Comparison of ENCODE assay signal across 15 mouse cellular contexts in the genomic region with DNA sequence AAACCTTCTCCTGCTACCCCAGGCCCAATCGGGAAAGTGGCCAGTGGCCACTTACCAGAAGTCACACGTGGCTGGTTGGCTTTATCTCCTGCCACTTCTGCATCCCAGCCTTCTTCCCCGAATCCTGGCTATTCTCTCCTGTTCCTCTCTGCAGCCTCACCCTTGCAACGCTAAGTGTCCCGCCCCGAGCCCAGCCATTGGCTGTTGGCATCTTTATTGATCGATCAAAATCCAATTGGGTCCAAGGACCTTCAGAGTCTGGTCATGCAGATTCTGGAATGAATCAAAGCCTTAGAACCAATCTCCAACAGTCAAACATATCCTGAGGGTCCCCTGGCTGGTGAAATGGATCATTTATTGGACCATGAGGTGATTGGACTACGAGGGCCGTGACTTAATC.
"Had no signal": no experiment of that assay in that cellular context is flagged by ENCODE, and none has a peak within 500 bp of the region (broad histone marks: within the 10 kb centered on the region; RNA-seq: fewer than 3 reads in every experiment).

No protein-coding gene starts in this region.

- H3K27me3 ChIP-seq: heart, embryonic 13.5 days; heart, embryonic 15.5 days; hindbrain, embryonic 13.5 days; hindbrain, embryonic 15.5 days; kidney, embryonic 15.5 days; limb, embryonic 15.5 days had no signal

- H3K27ac ChIP-seq: heart, embryonic 13.5 days; heart, embryonic 15.5 days; hindbrain, embryonic 13.5 days; hindbrain, embryonic 15.5 days; hindbrain, postnatal 0 days; kidney, embryonic 15.5 days; kidney, postnatal 0 days; limb, embryonic 13.5 days; liver, embryonic 14.5 days had no signal

- H3K4me2 ChIP-seq: heart, embryonic 11.5 days; hindbrain, embryonic 13.5 days; hindbrain, embryonic 15.5 days; kidney, embryonic 15.5 days; limb, embryonic 13.5 days; limb, embryonic 15.5 days had no signal

- H3K4me3 ChIP-seq: heart, embryonic 13.5 days; heart, embryonic 15.5 days; hindbrain, embryonic 13.5 days; hindbrain, embryonic 15.5 days; kidney, embryonic 15.5 days; limb, embryonic 13.5 days; limb, embryonic 15.5 days had no signal

- DNase-seq: gastrocnemius, postnatal 14 days; gastrocnemius, postnatal 36 days; layer of hippocampus, adult 9-11 months; layer of hippocampus, postnatal 36 days had no signal

- H3K36me3 ChIP-seq: heart, embryonic 13.5 days; heart, embryonic 15.5 days; hindbrain, embryonic 13.5 days; hindbrain, embryonic 15.5 days; kidney, embryonic 15.5 days; limb, embryonic 13.5 days; limb, embryonic 15.5 days had no signal

- H3K4me1 ChIP-seq: hindbrain, embryonic 13.5 days; hindbrain, embryonic 15.5 days; kidney, embryonic 15.5 days; limb, embryonic 13.5 days had no signal

- H3K9me3 ChIP-seq: heart, embryonic 13.5 days; hindbrain, embryonic 15.5 days; kidney, embryonic 15.5 days; limb, embryonic 15.5 days had no signal

- H3K9ac ChIP-seq: heart, embryonic 15.5 days; hindbrain, embryonic 13.5 days; hindbrain, embryonic 15.5 days; kidney, embryonic 15.5 days; limb, embryonic 13.5 days; limb, embryonic 15.5 days; liver, embryonic 14.5 days had no signal
